Mouse (Mus musculus) neural tube, embryonic 14.5 days (tissue): ENCODE data around the gene Klrc3. TPM values are rescaled to one million over a fixed set of nuclear protein-coding genes. Genes with fewer than 3 reads are reported as not detected.
"Not testable (repeated sequence)": the region's sequence is repeated elsewhere in the genome, so short reads cannot be mapped to it uniquely, and the experiment has no call there.

Source experiments
- ATAC-seq: fragments of 200-750 bp; cut with Nextera tagmentation; 2 replicates; pipeline ENCODE4 v1.8.0; 2017; ENCODE audit warnings: low read depth, mild to moderate bottlenecking, moderate TSS enrichment, moderate library complexity
- H3K27ac ChIP-seq: fragments of 300-500 bp; sonication (generic); 2 replicates; pipeline ENCODE4 v1.5.1; 2014; ENCODE audit warnings: low read depth, mild to moderate bottlenecking, control low read depth, low read length, moderate library complexity, mixed read lengths
- H3K27me3 ChIP-seq: fragments of 300-500 bp; sonication (generic); 2 replicates; pipeline ENCODE4 v1.6.1; 2014; ENCODE audit warnings: low read length; ENCODE audit not compliant: control insufficient read depth, insufficient read depth
- H3K36me3 ChIP-seq: fragments of 300-500 bp; sonication (generic); 2 replicates; pipeline ENCODE4 v1.6.1; 2014; ENCODE audit warnings: low read length, mixed read lengths; ENCODE audit not compliant: control insufficient read depth, insufficient read depth
- H3K4me1 ChIP-seq: fragments of 300-500 bp; sonication (generic); 2 replicates; pipeline ENCODE4 v1.6.1; 2014; ENCODE audit warnings: low read length; ENCODE audit not compliant: control insufficient read depth, insufficient read depth
- H3K4me2 ChIP-seq: fragments of 300-500 bp; sonication (generic); 2 replicates; pipeline ENCODE4 v1.6.1; 2014; ENCODE audit warnings: mild to moderate bottlenecking, low read depth, low read length, control low read depth
- H3K4me3 ChIP-seq: fragments of 300-500 bp; sonication (generic); 2 replicates; pipeline ENCODE4 v1.5.1; 2014; ENCODE audit warnings: low read depth, low read length, control low read depth, mixed read lengths
- H3K9ac ChIP-seq: fragments of 300-500 bp; sonication (generic); replicated peaks from 2 replicates; pipeline ENCODE4 v1.6.1; 2014; ENCODE audit warnings: low read depth, mild to moderate bottlenecking, control low read depth, low read length, mixed read lengths
- H3K9me3 ChIP-seq: fragments of 300-500 bp; sonication (generic); 2 replicates; pipeline ENCODE4 v1.6.1; 2016; ENCODE audit warnings: low read length; ENCODE audit not compliant: control insufficient read depth
- whole genome bisulfite sequencing: fragments of 180-500 bp; shearing (Covaris S2); extraction: QIAGEN DNeasy Blood & Tissue Kit; methylation state at CpG from one replicate; pipeline ENCODE4 v1.1.7; 2014; 5-methylcytosine and 5-hydroxymethylcytosine counted together
- polyA plus RNA-seq: library from polyadenylated mRNA; unstranded; fragments of >200 nt; fragmentation: Nextera tagmentation; extraction: Ambion mirVana; gene quantifications from 2 replicates; pipeline ENCODE4 v1.2.1, GENCODE M21; 2014

Gene Klrc3
- not detected in 2 replicates for polyA plus RNA-seq

DNA sequence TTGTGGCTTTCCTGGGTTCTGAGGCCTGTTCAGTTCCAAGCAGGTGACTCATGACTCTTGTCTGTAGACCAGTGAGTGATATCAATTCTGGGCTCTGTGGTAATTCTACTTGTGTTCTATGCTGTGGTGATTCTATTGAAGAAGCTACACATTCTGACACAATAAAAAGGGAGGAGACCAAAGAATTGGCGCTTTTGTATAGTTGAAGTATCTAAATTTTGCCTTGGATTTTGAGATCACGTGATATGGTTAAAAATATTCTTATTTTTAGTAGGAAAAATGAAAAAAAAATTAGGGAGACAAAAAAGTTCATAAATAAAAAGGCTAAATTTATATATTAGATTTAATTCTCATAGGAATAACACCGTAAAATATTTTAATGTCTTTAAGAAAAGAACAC lies at the start of gene Klrc3:
TSS of gene Klrc3 (minus strand) at position 101 of the 400 bp plus-strand sequence.
- H3K4me1 ChIP-seq, H3K9ac ChIP-seq, H3K27me3 ChIP-seq, H3K9me3 ChIP-seq, H3K36me3 ChIP-seq, H3K4me2 ChIP-seq, H3K27ac ChIP-seq, ATAC-seq, H3K4me3 ChIP-seq: not testable (repeated sequence)
- WGBS, result 89% methylated on average over 3 of the region's 3 CpGs

DNA sequence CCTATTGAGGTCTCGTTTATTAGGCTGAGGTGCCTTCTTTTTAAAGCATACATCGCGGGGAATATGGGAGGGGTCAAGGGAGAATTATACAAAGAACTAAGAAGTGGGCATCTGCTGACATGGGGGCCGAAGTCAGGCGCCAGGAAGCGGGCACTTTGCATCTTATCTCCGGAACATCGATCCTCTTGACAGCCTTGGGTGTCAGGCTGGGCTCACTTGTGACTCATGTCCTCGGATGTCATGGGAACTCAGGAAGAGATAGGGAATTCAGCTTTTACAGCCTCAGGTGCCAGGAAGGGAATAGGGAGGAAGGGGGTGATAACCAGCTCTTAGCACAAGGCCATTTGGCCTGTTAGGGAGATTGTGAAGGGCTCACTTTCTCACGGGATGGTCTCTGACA lies 48.3 kb upstream of the Klrc3 start:
- H3K4me3 ChIP-seq, H3K27ac ChIP-seq, H3K9me3 ChIP-seq, H3K9ac ChIP-seq, H3K27me3 ChIP-seq, H3K4me1 ChIP-seq, ATAC-seq, H3K36me3 ChIP-seq, H3K4me2 ChIP-seq: not testable (repeated sequence)
- 82% methylated on average over 10 of the region's 10 CpGs for WGBS

GRCm38 (mm10) chr6:129680379-129680778 lies 37.2 kb upstream of the Klrc3 start:
- 65% methylated on average over 1 of the region's 1 CpGs for WGBS
- H3K27ac ChIP-seq, result no peak overlapping the region
- no peak overlapping the region for H3K4me3 ChIP-seq
- H3K4me1 ChIP-seq, result no peaks in the 10 kb centered on the region
- no peak overlapping the region for H3K9ac ChIP-seq
- H3K36me3 ChIP-seq, result no peaks in the 10 kb centered on the region
- no peak for ATAC-seq
- H3K4me2 ChIP-seq, result no peak overlapping the region
- no peaks in the 10 kb centered on the region for H3K27me3 ChIP-seq
- H3K9me3 ChIP-seq, result no peaks in the 10 kb centered on the region

DNA sequence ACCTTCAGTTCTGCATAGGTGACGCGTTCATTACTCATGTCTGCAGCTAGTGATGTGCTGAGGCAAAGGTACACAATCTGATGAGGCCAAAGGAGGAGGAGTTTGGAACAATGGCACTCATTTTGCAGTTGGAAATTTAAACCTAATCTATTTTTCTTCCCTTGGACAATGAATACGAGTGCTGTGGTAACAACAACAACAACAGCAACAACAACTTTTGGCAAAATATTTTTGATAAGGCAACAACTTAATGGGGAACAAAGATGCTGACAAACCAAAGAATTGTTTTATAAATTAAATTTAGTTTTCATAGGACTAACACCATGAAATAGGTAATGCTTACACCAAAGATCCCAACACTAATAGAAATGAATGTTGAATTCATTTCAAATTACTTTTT lies 35.7 kb upstream of the Klrc3 start, which contains the start of gene Klrc1:
TSS of gene Klrc1 (minus strand) at position 101 of the 400 bp plus-strand sequence.
- Histone ChIP-seq H3K4me3 (no peak within 1 kb of the TSS), H3K4me2 (no peak within 1 kb of the TSS), H3K27me3 (no peaks in the 10 kb centered on the region), H3K27ac (no peak within 1 kb of the TSS), H3K9me3 (no peaks in the 10 kb centered on the region), H3K9ac (no peak within 1 kb of the TSS), H3K4me1 (no peaks in the 10 kb centered on the region), H3K36me3 (no peaks in the 10 kb centered on the region)
- ATAC-seq, result no peak
- WGBS, result 86% methylated on average over 3 of the region's 3 CpGs

DNA sequence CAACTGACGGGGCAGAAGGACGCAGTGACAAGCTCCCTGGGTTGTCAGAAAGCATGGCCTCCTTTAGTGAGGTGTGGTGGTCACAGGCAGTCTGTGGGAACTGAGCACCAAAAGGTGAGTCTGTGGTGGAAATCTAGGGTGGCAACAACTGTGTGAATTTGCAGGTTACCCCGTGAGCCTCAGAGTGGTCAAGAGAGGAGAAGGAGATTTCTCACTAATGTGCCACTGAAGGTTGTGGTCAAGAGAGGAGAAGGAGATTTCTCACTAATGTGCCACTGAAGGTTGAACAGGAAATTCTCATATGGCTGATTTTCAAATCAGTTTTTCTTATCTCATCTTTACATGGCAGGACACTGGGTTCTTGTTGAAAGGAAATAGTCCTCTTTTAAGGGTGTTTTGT lies 18.2 kb upstream of the Klrc3 start:
- not testable (repeated sequence) for H3K9me3 ChIP-seq, H3K9ac ChIP-seq, H3K27me3 ChIP-seq, ATAC-seq, H3K4me1 ChIP-seq, H3K4me2 ChIP-seq, H3K27ac ChIP-seq, H3K36me3 ChIP-seq, H3K4me3 ChIP-seq
- no CpG with 5 or more reads among the region's 3 CpGs for WGBS

DNA sequence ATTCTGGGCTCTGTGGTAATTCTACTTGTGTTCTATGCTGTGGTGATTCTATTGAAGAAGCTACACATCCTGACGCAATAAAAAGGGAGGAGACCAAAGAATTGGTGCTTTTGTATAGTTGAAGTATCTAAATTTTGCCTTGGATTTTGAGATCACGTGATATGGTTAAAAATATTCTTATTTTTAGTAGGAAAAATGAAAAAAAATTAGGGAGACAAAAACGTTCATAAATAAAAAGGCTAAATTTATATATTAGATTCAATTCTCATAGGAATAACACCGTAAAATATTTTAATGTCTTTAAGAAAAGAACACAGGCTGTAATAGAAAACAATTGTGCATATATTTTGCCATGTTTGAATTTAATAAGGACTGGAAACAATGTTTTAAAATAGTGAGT lies 17.5 kb upstream of the Klrc3 start, which contains the start of gene Klrc2:
TSS of gene Klrc2 (minus strand) at position 101 of the 400 bp plus-strand sequence.
- 77% methylated on average over 4 of the region's 4 CpGs for WGBS
- not testable (repeated sequence) for H3K36me3 ChIP-seq, H3K9me3 ChIP-seq, H3K4me3 ChIP-seq, H3K4me1 ChIP-seq, H3K9ac ChIP-seq, H3K27me3 ChIP-seq, H3K27ac ChIP-seq, H3K4me2 ChIP-seq, ATAC-seq

DNA sequence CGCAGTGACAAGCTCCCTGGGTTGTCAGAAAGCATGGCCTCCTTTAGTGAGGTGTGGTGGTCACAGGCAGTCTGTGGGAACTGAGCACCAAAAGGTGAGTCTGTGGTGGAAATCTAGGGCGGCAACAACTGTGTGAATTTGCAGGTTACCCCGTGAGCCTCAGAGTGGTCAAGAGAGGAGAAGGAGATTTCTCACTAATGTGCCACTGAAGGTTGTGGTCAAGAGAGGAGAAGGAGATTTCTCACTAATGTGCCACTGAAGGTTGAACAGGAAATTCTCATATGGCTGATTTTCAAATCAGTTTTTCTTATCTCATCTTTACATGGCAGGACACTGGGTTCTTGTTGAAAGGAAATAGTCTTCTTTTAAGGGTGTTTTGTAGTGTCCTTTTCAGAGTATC lies 917 bp upstream of the Klrc3 start:
- not testable (repeated sequence) for ATAC-seq, H3K27ac ChIP-seq, H3K4me1 ChIP-seq, H3K4me3 ChIP-seq, H3K9me3 ChIP-seq, H3K4me2 ChIP-seq, H3K36me3 ChIP-seq, H3K9ac ChIP-seq, H3K27me3 ChIP-seq
- 100% methylated on average over 1 of the region's 3 CpGs for WGBS

- not testable (repeated sequence) for H3K27me3 ChIP-seq, H3K27ac ChIP-seq, H3K36me3 ChIP-seq, H3K4me3 ChIP-seq, H3K9ac ChIP-seq, H3K9me3 ChIP-seq, H3K4me2 ChIP-seq, ATAC-seq, H3K4me1 ChIP-seq
- 90% methylated on average over 2 of the region's 2 CpGs for WGBS
Measured at GRCm38 (mm10) chr6:129631046-129631445, 12.1 kb downstream of the Klrc3 start.

- Histone ChIP-seq H3K27ac (no peak within 1 kb of the TSS), H3K9me3 (no peaks in the 10 kb centered on the region), H3K4me2 (no peak within 1 kb of the TSS), H3K4me1 (no peaks in the 10 kb centered on the region), H3K9ac (no peak within 1 kb of the TSS), H3K27me3 (no peaks in the 10 kb centered on the region), H3K4me3 (no peak within 1 kb of the TSS), H3K36me3 (no peaks in the 10 kb centered on the region)
- no peak for ATAC-seq
- 86% methylated on average over 4 of the region's 4 CpGs for WGBS
Measured at GRCm38 (mm10) chr6:129623735-129624134, 19.4 kb downstream of the Klrc3 start, which contains the start of gene Klrk1. Gene Klrk1, minus strand, starts transcription at chr6:129623864.

- H3K9me3 ChIP-seq, result no peaks in the 10 kb centered on the region
- no peaks in the 10 kb centered on the region for H3K36me3 ChIP-seq
- no peak overlapping the region for H3K4me3 ChIP-seq
- H3K4me2 ChIP-seq, result no peak overlapping the region
- no peaks in the 10 kb centered on the region for H3K27me3 ChIP-seq
- no peak overlapping the region for H3K9ac ChIP-seq
- no peaks in the 10 kb centered on the region for H3K4me1 ChIP-seq
- H3K27ac ChIP-seq, result no peak overlapping the region
- no peak for ATAC-seq
Measured at GRCm38 (mm10) chr6:129608372-129608771, 34.8 kb downstream of the Klrc3 start.
